Mouse (Mus musculus) small intestine, adult 2 months (tissue): ENCODE data around the gene Bcor.

ENCODE experiments used
- CTCF ChIP-seq: fragments of 200-500 bp; IDR thresholded peaks from 2 replicates; pipeline ENCODE4 v1.5.1; 2012; ENCODE audit warnings: low read depth, mild to moderate bottlenecking, control low read depth, inconsistent platforms, low read length, moderate library complexity, mixed read lengths; ENCODE audit not compliant: insufficient replicate concordance, insufficient read length; ENCODE audit errors: extremely low read depth
- POLR2A ChIP-seq: fragments of 200-500 bp; IDR thresholded peaks from 2 replicates; pipeline ENCODE4 v1.6.1; 2012; ENCODE audit warnings: low read depth, mild to moderate bottlenecking, control low read depth, inconsistent platforms, low read length, moderate library complexity

DNA sequence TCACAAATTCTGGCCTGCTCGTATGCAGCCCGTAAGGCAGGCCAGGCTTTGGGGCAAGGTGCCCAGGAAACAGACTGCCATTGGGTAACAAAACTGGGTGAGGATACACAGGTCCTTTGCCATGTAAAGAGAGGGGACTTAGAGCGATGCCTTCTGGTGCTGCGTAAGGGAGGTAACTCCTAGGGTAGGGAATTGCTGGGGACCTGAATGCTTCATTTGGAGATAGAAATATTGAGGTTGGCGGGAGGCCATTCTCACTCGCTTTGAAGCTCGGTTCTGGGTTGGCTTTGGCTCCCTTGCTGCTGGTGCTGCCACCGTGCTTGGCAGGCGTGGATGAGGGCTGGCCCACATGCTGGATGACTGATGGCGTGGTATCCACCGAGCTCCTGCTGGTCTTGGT, 102.9 kb downstream of the Bcor start:
- no peak for TF ChIP-seq POLR2A
- TF ChIP-seq CTCF, result no peak
